Mouse (Mus musculus) spleen, adult 2 months (tissue): ENCODE results near the gene Nt5c1b. TPM values are rescaled to one million over a fixed set of nuclear protein-coding genes. Genes with fewer than 3 reads are reported as not detected.

Source experiments
- DNase-seq, 2 experiments: peaks; one replicate each; pipeline versions ENCODE4 v3.0.0 to v3.0.0-alpha.2; 2012 to 2021; ENCODE audit warnings: low spot score in 2 of 2, low read depth in 1 of 2
- H3K27ac ChIP-seq: fragments of 200-500 bp; 2 replicates; pipeline ENCODE4 v1.5.1; 2012; ENCODE audit warnings: low read length, inconsistent platforms; ENCODE audit not compliant: insufficient read depth
- H3K27me3 ChIP-seq: fragments of 200-500 bp; 2 replicates; pipeline ENCODE4 v1.6.1; 2012; ENCODE audit warnings: mild to moderate bottlenecking, moderate library complexity, low read length, inconsistent platforms; ENCODE audit not compliant: control insufficient read depth, insufficient read depth
- H3K36me3 ChIP-seq: fragments of 200-500 bp; 2 replicates; pipeline ENCODE4 v1.6.1; 2012; ENCODE audit warnings: mild to moderate bottlenecking, low read length, inconsistent platforms; ENCODE audit not compliant: control insufficient read depth, insufficient read depth
- H3K4me1 ChIP-seq: fragments of 200-500 bp; 2 replicates; pipeline ENCODE4 v1.6.1; 2011; ENCODE audit warnings: inconsistent platforms; ENCODE audit not compliant: control insufficient read depth, insufficient read depth, insufficient read length
- H3K4me3 ChIP-seq: fragments of 200-500 bp; 2 replicates; pipeline ENCODE4 v1.5.1; 2011; ENCODE audit warnings: mild to moderate bottlenecking, inconsistent platforms; ENCODE audit not compliant: insufficient read depth, insufficient read length; ENCODE audit errors: extremely low read depth
- CTCF ChIP-seq: fragments of 200-500 bp; IDR thresholded peaks from 2 replicates; pipeline ENCODE4 v1.5.1; 2011; ENCODE audit warnings: mild to moderate bottlenecking, inconsistent platforms; ENCODE audit not compliant: insufficient read depth, insufficient read length, insufficient replicate concordance; ENCODE audit errors: extremely low read depth
- POLR2A ChIP-seq: fragments of 200-500 bp; IDR thresholded peaks from 2 replicates; pipeline ENCODE4 v1.6.1; 2011; ENCODE audit warnings: low read depth, low read length, inconsistent platforms
- WGBS: fragments of 180-500 bp; shearing (Covaris S2); methylation state at CpG from one replicate; pipeline ENCODE4 v1.1.7; 2018; 5-methylcytosine and 5-hydroxymethylcytosine counted together
- polyA plus RNA-seq: library from polyadenylated mRNA; depleted of rRNA; stranded (reverse); fragments of >200 nt; gene quantifications from 2 replicates; pipeline ENCODE4 v1.2.3, GENCODE M21; 2012; rRNA removed

Nt5c1b gene
- polyA plus RNA-seq, 1 experiment, result not detected

- no peak for DNase-seq
- 94% methylated on average over 1 of the region's 1 CpGs for WGBS
- H3K27ac ChIP-seq, result no peak overlapping the region
Measured at GRCm38 (mm10) chr12:10430999-10431398, 61.2 kb downstream of the Nt5c1b start.

GRCm38 (mm10) chr12:10438054-10439001 is 68.6 kb downstream of the Nt5c1b start:
- 36% methylated on average over 15 of the region's 15 CpGs for WGBS
- no peaks in the 10 kb centered on the region for H3K27me3 ChIP-seq

More at GRCm38 (mm10) chr12:10430999-10431398, 61.2 kb downstream of the Nt5c1b start:
- TF ChIP-seq CTCF (no peak), POLR2A (no peak)
- Histone ChIP-seq H3K4me1 (no peaks in the 10 kb centered on the region), H3K27me3 (no peaks in the 10 kb centered on the region), H3K36me3 (no peaks in the 10 kb centered on the region), H3K4me3 (no peak overlapping the region)

More at GRCm38 (mm10) chr12:10438054-10439001, 68.6 kb downstream of the Nt5c1b start:
- Histone ChIP-seq H3K4me3 (no peak overlapping the region), H3K36me3 (no peaks in the 10 kb centered on the region), H3K27ac (no peak overlapping the region), H3K4me1 (no peaks in the 10 kb centered on the region)
- peak; percentile 5 to 45 for DNase-seq
- TF ChIP-seq CTCF, result peak; percentile 80; the same call in 1 of the 2 replicates
- TF ChIP-seq POLR2A, result no peak

Other genes starting within 250 kb of the Nt5c1b start
- gene Rdh14, start 20.8 kb downstream of the Nt5c1b start, polyA plus RNA-seq, result 7.5 and 11.1 TPM in 2 replicates